Mouse (Mus musculus) liver, embryonic 11.5 days (tissue): ENCODE measurements around the gene Myom3. TPM values are rescaled to one million over a fixed set of nuclear protein-coding genes. Genes with fewer than 3 reads are reported as not detected.
"Not testable (repeated sequence)": the region's sequence is repeated elsewhere in the genome, so short reads cannot be mapped to it uniquely, and the experiment has no call there.

Experiments used
- ATAC-seq: fragments of 200-750 bp; cut with Nextera tagmentation; replicated peaks from 2 replicates; pipeline ENCODE4 v1.8.0; 2017; ENCODE audit warnings: moderate number of reproducible peaks, mild to moderate bottlenecking, moderate TSS enrichment, moderate library complexity; ENCODE audit not compliant: low FRiP score
- DNase-seq: peaks from one replicate; pipeline ENCODE4 v3.0.0-alpha.2; 2017; ENCODE audit warnings: low spot score
- H3K27ac ChIP-seq: fragments of 300-500 bp; sonication (generic); 2 replicates; pipeline ENCODE4 v1.5.1; 2014; ENCODE audit warnings: mild to moderate bottlenecking, low read depth, low read length, control low read depth
- H3K27me3 ChIP-seq: fragments of 300-500 bp; sonication (generic); replicated peaks from 2 replicates; pipeline ENCODE4 v1.6.1; 2014; ENCODE audit warnings: low read length, mixed read lengths; ENCODE audit not compliant: control insufficient read depth, insufficient read depth
- H3K36me3 ChIP-seq: fragments of 300-500 bp; sonication (generic); 2 replicates; pipeline ENCODE4 v1.6.1; 2014; ENCODE audit warnings: mild to moderate bottlenecking, low read length, moderate library complexity, mixed read lengths; ENCODE audit not compliant: control insufficient read depth, insufficient read depth
- H3K4me1 ChIP-seq: fragments of 300-500 bp; sonication (generic); replicated peaks from 2 replicates; pipeline ENCODE4 v1.6.1; 2014; ENCODE audit warnings: low read length, mixed read lengths; ENCODE audit not compliant: control insufficient read depth, insufficient read depth
- H3K4me2 ChIP-seq: fragments of 300-500 bp; sonication (generic); 2 replicates; pipeline ENCODE4 v1.6.1; 2014; ENCODE audit warnings: mild to moderate bottlenecking, control low read depth, moderate library complexity
- H3K4me3 ChIP-seq: fragments of 300-500 bp; sonication (generic); 2 replicates; pipeline ENCODE4 v1.5.1; 2014; ENCODE audit warnings: low read depth, low read length, control low read depth
- H3K9ac ChIP-seq: fragments of 300-500 bp; sonication (generic); 2 replicates; pipeline ENCODE4 v1.6.1; 2014; ENCODE audit warnings: low read depth, low read length, control low read depth
- H3K9me3 ChIP-seq: fragments of 300-500 bp; sonication (generic); 2 replicates; pipeline ENCODE4 v1.6.1; 2016; ENCODE audit warnings: low read length, inconsistent platforms, mixed read lengths; ENCODE audit not compliant: control insufficient read depth
- WGBS: fragments of 180-500 bp; shearing (Covaris S2); extraction: QIAGEN DNeasy Blood & Tissue Kit; methylation state at CpG from one replicate; pipeline ENCODE4 v1.1.7; 2014; 5-methylcytosine and 5-hydroxymethylcytosine counted together
- polyA plus RNA-seq: library from polyadenylated mRNA; unstranded; fragments of >200 nt; fragmentation: Nextera tagmentation; extraction: Ambion mirVana; gene quantifications from 2 replicates; pipeline ENCODE4 v1.2.1, GENCODE M21; 2014

Myom3 gene
- polyA plus RNA-seq, result 0.11 TPM in 1 of 2 replicates, not detected in the other

- H3K4me2 ChIP-seq, result no peak within 1 kb of the TSS
- WGBS, result 58% methylated on average over 10 of the region's 10 CpGs
- H3K9ac ChIP-seq, result no peak within 1 kb of the TSS
- H3K4me3 ChIP-seq, result no peak within 1 kb of the TSS
- H3K27ac ChIP-seq, result no peak within 1 kb of the TSS
- H3K4me1 ChIP-seq, result no peaks in the 10 kb centered on the region; the same call in 1 of the 2 replicates
- no peak for DNase-seq
- no peak for ATAC-seq
- no peaks in the 10 kb centered on the region for H3K9me3 ChIP-seq
- no peaks in the 10 kb centered on the region for H3K27me3 ChIP-seq
- H3K36me3 ChIP-seq, result no peaks in the 10 kb centered on the region
Observed at GRCm38 (mm10) chr4:135759356-135759976, at the start of gene Myom3. Gene Myom3 (plus strand): TSS chr4:135759715.

GRCm38 (mm10) chr4:135710392-135710791 is 49.1 kb upstream of the Myom3 start:
- no peak overlapping the region for H3K9ac ChIP-seq
- H3K9me3 ChIP-seq, result no peaks in the 10 kb centered on the region
- DNase-seq (no peak), ATAC-seq (peak; percentile 74)
- no peaks in the 10 kb centered on the region for H3K36me3 ChIP-seq
- H3K27ac ChIP-seq, result no peak overlapping the region
- no peaks in the 10 kb centered on the region for H3K27me3 ChIP-seq
- H3K4me2 ChIP-seq, result no peak overlapping the region
- H3K4me3 ChIP-seq, result no peak overlapping the region
- 32% methylated on average over 3 of the region's 3 CpGs for WGBS
- no peaks in the 10 kb centered on the region; the same call in 1 of the 2 replicates for H3K4me1 ChIP-seq

GRCm38 (mm10) chr4:135714776-135715175 is 44.7 kb upstream of the Myom3 start:
- 69% methylated on average over 8 of the region's 8 CpGs for WGBS
- no peak overlapping the region for H3K4me2 ChIP-seq
- no peaks in the 10 kb centered on the region for H3K36me3 ChIP-seq
- no peak for ATAC-seq
- no peaks in the 10 kb centered on the region for H3K9me3 ChIP-seq
- no peak overlapping the region for H3K4me3 ChIP-seq
- H3K9ac ChIP-seq, result no peak overlapping the region
- no peak for DNase-seq
- H3K27ac ChIP-seq, result no peak overlapping the region
- no peaks in the 10 kb centered on the region for H3K27me3 ChIP-seq
- no peaks in the 10 kb centered on the region; the same call in 1 of the 2 replicates for H3K4me1 ChIP-seq

- H3K4me3 ChIP-seq, result not testable (repeated sequence)
Observed at GRCm38 (mm10) chr4:135716438-135716837, 43.1 kb upstream of the Myom3 start.

GRCm38 (mm10) chr4:135722540-135723290 is 36.8 kb upstream of the Myom3 start:
- H3K4me1 ChIP-seq, result peaks cover 6% of the 10 kb centered on the region
- H3K9me3 ChIP-seq, result peaks cover 7% of the 10 kb centered on the region
- H3K4me3 ChIP-seq, result no peak overlapping the region
- no peaks in the 10 kb centered on the region for H3K36me3 ChIP-seq
- no peak overlapping the region for H3K9ac ChIP-seq
- DNase-seq, result no peak
- no peaks in the 10 kb centered on the region for H3K27me3 ChIP-seq
- ATAC-seq, result no peak
- no peak overlapping the region for H3K4me2 ChIP-seq
- no peak overlapping the region for H3K27ac ChIP-seq
- 74% methylated on average over 17 of the region's 17 CpGs for WGBS

More at GRCm38 (mm10) chr4:135716438-135716837, 43.1 kb upstream of the Myom3 start:
- not testable (repeated sequence) for H3K4me1 ChIP-seq, H3K9ac ChIP-seq, H3K4me2 ChIP-seq, ATAC-seq, H3K27ac ChIP-seq, H3K36me3 ChIP-seq, DNase-seq, H3K9me3 ChIP-seq, H3K27me3 ChIP-seq
- 92% methylated on average over 11 of the region's 11 CpGs for WGBS

- H3K4me1 ChIP-seq, result peaks cover 12% of the 10 kb centered on the region
- H3K4me3 ChIP-seq, result no peak overlapping the region
- H3K9me3 ChIP-seq, result peaks cover 7% of the 10 kb centered on the region
- no peak for ATAC-seq
- H3K4me2 ChIP-seq, result no peak overlapping the region
- no peak overlapping the region for H3K27ac ChIP-seq
- DNase-seq, result no peak
- H3K27me3 ChIP-seq, result no peaks in the 10 kb centered on the region; the same call in 1 of the 2 replicates
- no peak overlapping the region for H3K9ac ChIP-seq
- 71% methylated on average over 11 of the region's 11 CpGs for WGBS
- no peaks in the 10 kb centered on the region for H3K36me3 ChIP-seq
Observed at GRCm38 (mm10) chr4:135726416-135726815, 33.1 kb upstream of the Myom3 start.

- Histone ChIP-seq H3K4me1 (peaks cover 12% of the 10 kb centered on the region), H3K27ac (no peak within 1 kb of the TSS), H3K4me2 (peak within 1 kb of the TSS; percentile 64), H3K27me3 (no peaks in the 10 kb centered on the region; the same call in 1 of the 2 replicates), H3K4me3 (peak within 1 kb of the TSS; percentile 26), H3K9ac (peak within 1 kb of the TSS; percentile 48; the same call in 1 of the 2 replicates), H3K36me3 (no peaks in the 10 kb centered on the region), H3K9me3 (peaks cover 3% of the 10 kb centered on the region; the same call in 1 of the 2 replicates)
- no peak for DNase-seq
- WGBS, result 21% methylated on average over 14 of the region's 14 CpGs
- ATAC-seq, result peak; percentile 51; the same call in 1 of the 2 replicates
Observed at GRCm38 (mm10) chr4:135727817-135728216, 31.7 kb upstream of the Myom3 start, which contains the start of gene Il22ra1. Gene Il22ra1 (plus strand): TSS chr4:135728172.

GRCm38 (mm10) chr4:135730204-135730603 is 29.3 kb upstream of the Myom3 start:
- H3K9me3 ChIP-seq, result peaks cover 6% of the 10 kb centered on the region; the same call in 1 of the 2 replicates
- H3K27me3 ChIP-seq, result no peaks in the 10 kb centered on the region; the same call in 1 of the 2 replicates
- no peak overlapping the region for H3K27ac ChIP-seq
- H3K4me2 ChIP-seq, result no peak overlapping the region
- peaks cover 12% of the 10 kb centered on the region for H3K4me1 ChIP-seq
- H3K4me3 ChIP-seq, result no peak overlapping the region
- no peak for DNase-seq
- WGBS, result 79% methylated on average over 9 of the region's 9 CpGs
- H3K9ac ChIP-seq, result no peak overlapping the region
- ATAC-seq, result no peak
- H3K36me3 ChIP-seq, result no peaks in the 10 kb centered on the region; the same call in 1 of the 2 replicates
